Mouse (Mus musculus) lung, postnatal 10 days (tissue): ENCODE measurements around the gene Macc1.

Experiments used
- DNase-seq: peaks from one replicate; pipeline ENCODE4 v3.0.0; 2021

Gene Macc1

DNA sequence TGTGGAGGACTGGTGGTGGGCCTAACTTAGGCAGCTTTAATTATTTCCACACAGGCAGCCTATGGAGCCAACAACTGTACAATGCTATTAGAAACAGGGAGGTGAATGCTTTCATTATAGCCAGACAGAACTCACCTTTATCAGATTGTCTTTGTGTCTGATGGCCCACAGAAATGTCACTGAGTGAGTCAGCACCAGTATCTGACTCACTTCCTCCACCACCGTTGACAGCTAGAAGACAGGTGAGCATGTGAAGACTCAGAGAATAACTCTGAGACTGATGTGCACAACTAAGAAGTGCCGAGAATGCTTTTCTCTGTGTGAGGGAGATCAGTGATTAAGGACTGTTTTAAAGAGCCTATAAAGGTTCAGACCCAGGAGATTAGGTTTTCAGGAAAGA lies 73.9 kb downstream of the Macc1 start:
- no peak for DNase-seq

DNA sequence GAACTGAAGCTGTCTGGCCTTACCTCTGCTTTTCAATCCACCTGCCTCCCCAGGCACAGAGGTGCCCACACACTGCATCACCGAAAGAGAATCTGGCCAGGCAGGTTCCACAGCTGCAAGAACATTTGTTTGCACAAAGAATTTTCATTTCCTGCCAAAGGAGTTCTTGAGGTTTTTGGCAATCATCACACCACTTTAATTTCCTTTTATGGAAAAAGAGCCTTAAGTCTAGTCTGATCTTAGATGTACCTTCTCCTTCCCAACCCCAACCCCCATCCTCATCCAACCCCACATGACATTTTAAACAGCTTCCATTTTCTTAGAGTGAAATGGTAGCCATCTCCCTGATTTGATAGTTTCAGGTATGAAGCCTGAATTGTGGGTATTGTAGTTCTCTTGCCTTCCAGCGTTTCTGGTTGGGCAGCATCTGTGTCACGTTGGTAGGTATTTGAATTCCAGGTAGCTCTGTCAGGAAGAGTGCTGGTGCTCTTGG lies 76.2 kb downstream of the Macc1 start:
- peak; percentile 68 for DNase-seq

DNA sequence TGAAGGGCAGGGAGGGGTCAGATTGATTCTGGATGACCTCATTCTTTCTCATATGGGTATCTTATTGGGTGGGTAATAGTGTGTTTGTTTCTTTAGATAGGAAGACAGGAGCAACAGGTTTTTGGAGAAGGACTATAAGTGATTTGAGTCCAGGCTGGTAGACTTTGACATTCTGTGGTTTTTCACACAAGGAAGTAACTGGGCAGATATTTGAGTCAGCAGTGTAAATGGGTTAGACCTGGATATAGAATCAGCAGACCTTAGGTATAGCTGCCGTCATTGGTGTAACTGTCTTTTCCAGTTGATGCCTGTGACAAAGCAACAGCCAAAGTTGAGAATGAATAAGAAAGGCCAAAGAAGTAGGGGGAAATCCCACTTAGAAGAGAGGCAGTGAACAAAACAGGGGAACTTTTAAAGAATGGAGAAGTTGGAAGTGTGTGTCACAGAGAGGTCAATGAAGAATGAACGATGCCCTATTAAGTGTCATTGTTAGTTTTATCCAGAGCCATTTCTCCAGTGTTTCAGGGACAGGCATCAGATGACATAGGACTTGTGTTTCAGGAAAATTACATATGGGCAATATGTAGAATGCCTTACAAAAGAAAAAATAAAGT lies 84.1 kb downstream of the Macc1 start:
- no peak for DNase-seq

DNA sequence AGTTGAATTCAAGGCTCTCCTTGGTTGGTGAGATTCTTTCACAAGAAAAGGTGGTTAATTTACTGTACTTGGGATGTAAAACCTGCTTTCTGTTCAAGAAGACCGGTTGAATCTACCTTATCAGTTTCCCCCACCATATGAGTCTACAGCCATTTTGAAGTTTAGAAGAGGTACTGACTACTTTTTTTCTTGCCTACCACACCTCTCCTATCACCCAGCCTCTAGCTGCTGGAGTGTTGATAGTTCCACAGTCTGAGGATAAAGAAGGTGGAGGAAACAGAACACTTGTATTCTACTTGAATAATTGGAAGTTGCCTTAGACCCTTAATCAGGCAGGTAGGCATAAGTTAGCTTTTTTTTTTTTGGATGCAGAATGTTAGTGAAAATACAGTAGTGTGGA lies 88.2 kb downstream of the Macc1 start:
- no peak for DNase-seq

DNA sequence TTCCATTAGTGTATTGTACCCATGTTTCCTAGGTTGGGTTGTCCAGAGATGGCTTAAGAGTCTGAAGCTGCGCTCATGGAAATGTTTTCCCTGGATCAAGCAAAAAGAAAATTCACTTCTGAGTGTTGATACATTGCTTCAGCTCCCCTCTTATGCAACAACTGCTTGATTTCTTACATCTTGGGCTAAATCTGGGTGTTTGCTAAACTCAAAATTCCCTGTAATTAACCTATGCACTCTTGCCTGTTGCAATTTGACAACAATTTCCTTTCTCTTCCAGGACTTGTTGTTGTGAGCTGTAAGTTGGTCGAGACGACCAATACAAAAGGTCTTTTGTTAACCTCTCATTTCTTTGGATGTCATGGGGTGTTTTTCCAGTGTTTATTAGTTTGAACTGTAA lies 88.7 kb downstream of the Macc1 start:
- peak; percentile 1 for DNase-seq

DNA sequence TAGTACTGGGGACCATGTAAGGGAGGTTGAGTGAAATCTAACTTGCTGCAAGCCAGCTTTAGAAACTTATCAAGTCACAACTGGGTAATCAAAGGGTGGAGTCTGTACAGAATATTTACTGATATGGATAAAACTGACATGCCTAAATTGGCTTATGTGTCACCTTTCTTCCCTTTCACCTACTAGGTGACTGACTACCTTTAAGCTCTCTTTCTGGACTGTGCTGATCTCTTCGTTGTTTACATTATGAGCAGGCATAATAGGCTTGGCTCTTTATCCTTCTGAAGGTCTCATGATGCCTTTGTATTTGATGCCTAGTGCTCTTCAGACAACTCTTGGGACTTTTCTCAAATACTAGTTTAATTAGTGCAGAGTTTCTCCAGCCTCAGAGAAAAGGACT lies 90.7 kb downstream of the Macc1 start:
- no peak for DNase-seq

DNA sequence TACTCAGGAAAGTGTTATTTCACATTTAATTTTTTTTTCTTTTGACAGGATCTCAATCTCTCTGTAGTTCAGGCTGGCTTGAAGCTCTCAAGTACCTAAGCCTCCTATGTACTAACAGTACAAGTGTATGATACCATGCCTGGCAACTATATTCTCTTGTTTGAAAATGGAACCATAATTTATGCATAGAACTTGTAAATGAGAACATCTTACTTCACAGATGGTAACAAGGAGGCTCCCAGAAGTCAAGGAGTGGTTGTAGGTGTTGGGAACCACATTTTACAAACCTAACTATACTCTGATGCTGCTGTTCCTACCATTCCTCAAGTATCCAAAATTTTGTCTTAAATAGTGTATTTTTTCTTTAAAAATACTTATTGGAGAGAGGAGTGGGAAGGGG lies 96.5 kb downstream of the Macc1 start:
- DNase-seq: no peak

DNA sequence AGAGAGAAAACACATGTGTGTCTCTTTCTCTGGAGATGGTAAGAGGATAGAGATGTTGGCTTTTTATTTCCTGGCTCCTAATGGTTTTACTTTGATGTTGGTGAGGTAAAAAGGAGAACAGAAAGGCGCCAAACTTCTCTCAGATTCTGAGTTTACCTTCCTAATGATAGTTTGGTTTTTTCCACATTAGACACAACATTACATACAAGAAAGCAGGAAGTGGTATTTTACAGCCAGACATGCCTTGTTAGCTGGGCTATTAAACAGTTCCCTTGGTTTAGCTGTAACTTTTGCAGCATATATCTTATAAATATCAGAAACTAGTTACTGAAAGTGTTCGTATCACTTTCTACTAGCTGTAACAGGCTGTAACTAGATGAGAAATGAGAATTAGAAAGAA lies 96.9 kb downstream of the Macc1 start:
- DNase-seq: no peak

DNA sequence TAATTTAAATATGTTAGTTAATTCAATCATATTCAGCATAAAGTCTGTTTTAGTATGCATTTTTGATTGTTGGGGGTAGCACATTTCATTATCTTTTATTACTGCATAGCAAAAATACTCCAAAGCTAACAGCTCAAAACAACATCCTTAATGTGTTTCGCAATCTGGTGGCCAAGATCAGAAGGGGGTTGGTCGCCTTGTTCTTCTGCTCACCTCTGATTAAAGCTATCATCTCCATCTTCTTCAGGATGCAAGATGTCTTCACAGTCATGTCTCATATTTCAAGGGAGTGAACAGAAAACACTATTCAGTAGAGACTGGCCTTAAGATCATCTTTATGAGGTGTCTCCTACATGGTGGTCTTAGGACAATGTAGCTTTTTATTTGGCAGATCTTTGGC lies 97.9 kb downstream of the Macc1 start:
- DNase-seq: no peak

DNA sequence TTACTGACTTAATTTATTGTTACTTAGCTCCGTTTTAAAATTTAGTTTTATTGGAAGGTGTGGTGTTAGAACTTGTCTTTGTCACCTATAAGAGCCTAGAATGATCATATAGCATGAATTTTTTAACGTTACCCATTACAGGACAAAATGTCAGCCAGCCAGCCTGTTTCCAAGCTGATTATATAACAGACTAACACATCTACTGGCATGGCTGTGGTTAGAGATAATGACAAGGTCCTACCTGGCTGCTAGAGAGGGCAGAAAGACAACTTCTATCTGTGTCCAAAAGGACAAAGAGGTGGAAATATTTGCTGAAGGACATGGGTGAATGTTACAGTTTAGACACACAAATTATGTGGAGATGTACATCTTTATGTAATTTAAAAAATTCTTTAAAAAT lies 101.8 kb downstream of the Macc1 start:
- DNase-seq: no peak

DNA sequence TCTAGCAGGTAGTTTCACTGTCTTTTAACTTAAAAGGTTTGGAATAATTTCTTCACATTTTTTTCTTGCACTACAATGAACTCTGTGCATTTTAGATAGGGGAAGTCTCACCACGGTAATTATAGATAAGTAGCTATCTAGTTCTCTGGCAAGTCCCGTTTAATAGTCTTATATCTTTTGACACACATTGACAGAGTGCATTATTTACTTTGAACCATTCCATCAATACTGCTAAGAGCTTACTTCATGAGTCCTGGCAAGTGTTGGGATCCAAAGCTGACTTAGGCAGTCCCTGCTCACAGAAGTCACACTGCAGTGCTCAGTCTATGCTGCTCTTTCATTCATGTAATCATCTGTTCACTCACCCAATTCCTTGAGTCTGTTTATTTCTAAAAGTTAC lies 111.7 kb downstream of the Macc1 start:
- DNase-seq: no peak

DNA sequence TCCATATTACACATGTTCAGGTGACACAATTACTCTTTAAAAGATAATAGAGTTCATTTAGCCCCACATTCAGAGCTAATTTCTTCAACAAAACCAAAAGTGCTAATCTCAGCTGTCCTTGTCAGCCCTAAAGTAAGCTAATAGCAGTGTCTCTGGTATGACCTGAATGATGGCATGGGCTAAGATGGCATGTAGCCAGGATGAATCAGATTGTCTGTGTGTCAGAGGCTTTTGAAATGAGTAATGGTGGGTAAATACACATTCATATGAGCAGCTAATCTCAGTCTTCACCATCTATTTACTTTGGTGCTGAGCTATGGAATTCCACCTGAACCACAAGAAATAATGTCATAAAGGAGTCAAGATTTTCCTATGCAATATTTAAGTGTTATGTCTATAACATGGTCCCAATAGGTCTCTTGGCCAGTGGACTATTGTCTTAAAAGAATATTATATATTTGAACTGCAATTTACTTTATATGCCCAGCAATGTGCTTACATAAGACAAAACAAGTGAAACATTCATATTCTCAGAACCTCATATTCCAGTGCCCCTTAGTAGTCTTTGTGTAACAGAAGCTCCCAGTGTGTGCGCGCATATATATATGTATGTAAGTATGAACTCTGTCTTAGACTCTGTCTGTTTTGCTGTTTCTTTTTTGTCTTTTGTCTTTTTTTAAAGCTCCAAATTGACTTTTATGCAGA lies 112.3 kb downstream of the Macc1 start:
- no peak for DNase-seq

DNA sequence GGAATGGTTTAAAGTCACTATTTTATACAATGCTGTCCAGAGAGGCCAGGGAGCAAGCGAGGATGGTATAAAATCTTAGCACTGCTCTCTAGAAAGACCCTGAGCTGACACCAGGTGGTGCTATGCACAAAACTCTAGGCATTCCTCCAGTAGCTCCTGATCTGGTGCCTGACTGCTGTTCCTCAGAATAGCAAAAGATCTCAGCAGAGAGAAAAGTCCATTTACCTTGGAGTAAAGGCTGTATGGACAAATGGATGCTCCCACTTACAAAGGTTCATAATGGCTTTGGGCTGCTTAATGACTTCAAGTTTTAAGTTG lies 112.8 kb downstream of the Macc1 start:
- DNase-seq: peak; percentile 49

DNA sequence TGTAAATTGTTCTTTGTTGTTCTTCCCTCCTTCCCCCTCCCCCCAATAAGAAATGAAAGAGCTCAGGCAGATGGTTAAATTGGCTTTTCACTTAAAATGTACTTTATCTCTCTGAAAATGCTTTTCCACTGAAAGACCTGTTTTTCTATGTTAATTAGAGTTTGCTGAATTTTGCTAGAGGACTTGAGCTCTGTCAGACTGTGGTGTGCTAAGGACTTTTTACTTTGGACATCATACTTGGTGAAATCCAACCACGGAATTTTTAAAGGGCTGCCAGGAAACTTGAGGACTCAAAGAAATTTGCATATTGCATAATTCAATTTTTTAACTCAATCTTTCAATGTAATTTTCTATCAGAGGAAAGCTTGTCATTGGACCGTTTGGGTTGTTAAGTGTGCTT lies 126.7 kb downstream of the Macc1 start:
- DNase-seq: no peak

DNA sequence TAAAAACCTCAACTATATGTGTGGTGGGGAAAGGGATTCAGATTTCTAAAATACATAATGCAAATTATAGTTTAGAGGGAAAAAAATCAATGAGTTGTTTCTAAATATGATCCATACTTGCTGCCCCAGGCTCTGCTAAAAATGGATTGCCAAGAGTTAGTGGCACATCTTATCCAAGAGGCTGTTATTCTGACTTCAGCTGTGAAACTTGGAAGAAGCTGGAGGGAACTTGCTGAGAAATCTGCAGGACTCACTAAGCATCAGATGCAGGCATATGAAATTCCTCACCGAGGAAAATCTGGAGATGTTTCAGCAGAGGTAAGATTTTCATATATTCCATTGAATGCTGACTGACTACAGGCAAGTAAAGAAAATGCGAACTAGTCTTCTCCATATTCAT lies 136.0 kb downstream of the Macc1 start:
- DNase-seq: no peak

DNA sequence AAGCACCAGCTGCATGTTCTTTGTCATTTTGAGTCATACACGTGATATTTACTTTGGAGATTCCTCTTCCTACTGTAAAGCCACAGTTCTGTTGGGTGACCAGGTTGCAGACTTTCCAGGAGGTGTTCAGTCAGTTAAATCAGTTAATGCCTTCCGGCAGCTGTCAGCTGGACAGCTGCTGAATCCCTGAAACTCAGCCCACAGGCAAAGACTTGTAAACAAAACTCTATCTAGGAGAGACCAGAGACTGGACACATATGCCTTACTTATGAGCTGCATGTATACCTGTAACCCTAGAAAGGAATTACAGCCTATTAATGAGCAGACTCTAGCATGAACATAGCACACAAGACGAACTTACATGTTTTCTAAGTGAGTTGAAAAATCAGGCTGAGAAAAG lies 137.2 kb downstream of the Macc1 start:
- DNase-seq: no peak

DNA sequence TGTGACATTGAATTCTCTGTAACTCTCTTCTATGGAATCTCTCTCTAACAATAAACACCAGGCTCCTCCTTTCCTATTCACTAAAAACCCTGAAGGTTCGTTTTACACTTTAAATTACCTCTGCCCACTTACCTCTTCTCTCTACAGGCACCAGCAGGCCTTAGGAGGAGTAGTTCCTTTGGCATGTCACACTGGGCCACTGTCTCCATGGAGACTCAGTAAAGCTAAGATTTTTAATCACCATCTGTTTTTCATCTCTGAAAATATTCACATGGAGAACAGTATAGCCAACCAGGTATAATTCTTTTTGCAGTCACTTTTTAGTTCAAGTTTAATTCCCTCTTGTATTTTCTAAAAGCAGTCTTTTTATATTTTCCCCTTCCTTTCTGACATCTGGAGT lies 140.0 kb downstream of the Macc1 start:
- DNase-seq: no peak

DNA sequence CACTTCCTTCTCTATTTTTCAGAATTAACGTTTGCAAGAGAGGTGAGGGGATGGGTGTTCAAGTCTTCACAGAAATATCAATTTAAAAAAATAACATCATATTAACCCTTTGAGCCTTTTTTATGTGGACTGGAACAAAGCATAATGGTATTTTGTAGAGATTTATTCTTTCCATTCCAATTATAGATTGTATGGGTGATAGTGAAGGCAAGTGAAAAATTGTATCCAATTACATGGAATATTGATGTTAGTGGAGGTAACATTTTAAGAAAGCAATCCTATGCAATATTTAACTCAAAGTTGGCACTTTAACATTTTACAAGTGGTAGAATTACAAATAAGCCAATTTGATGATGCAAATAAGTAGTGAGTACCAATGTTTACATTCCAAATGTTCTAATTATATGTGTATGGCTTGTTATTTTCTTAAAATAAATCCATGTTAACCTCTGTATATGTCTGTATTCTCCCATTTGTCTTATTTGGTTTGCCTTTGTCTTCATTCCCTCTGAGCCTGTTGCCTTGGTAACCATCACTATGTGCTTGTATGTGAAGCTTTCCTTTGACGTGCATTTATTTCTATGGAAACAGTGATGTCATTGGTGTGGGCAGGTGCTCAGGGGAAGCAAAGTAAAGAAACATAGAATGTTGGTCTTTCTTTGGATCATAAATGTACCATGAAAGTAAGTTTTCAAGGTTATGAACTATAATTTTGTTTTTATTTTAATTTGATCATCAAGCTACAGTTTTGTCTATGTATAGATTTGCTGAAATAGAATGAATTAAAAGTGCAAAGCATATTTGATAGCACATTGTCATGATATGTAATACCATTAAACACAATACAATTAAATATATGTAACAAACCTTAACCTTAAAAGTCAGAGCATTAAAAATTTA lies 150.2 kb downstream of the Macc1 start:
- DNase-seq: no peak

DNA sequence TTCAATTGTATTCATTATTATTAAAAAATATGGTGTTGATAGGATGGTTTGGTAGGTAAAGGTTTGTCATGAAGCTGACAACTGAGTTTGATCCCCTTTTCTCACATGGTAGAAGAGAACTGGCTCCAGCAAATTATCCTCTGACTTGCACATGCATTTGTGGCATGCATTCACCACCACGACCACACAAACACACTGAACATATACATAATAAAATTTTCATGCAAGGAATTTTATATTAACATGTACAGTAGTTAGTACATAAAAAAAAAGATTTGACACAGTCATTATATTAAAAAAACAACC lies 150.8 kb downstream of the Macc1 start:
- no peak for DNase-seq

DNA sequence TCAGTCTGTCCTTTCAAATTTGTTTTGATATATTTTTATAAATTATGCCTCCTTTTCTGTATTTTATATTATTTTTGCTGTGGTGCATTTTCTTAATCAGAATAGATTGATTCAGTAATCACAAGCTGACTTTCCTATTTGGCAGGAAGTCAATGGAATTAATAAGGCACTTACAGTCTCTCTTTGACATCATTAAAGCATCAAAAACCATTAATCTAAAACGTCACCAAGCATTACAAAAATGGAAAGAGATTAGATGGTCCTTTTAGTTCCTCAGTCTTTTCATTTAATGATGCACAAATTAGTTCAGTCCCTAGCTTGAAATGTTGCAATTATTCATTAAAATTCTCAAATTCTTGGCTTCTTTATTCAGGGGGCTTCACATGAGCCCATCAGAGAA lies 153.6 kb downstream of the Macc1 start:
- no peak for DNase-seq

DNA sequence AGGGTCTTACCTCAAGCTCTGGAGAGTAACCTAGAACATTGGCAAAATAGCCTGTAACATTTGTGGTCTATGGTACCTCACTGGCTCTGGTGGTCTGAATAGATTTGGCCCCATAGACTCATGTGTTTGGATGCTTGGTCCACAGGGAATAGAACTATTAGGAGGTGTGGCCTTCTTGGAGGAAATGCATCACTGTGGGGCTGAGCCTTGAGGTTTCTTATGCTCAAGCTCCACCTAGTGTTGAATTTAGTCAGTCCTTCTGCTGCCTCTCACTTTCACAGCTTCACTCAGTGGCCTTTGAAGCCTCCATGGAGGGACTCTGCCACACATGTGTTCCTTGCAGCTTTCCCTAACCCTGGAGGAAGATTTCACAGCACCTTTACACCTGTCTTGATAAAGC lies 156.2 kb downstream of the Macc1 start:
- DNase-seq: peak; percentile 7

DNA sequence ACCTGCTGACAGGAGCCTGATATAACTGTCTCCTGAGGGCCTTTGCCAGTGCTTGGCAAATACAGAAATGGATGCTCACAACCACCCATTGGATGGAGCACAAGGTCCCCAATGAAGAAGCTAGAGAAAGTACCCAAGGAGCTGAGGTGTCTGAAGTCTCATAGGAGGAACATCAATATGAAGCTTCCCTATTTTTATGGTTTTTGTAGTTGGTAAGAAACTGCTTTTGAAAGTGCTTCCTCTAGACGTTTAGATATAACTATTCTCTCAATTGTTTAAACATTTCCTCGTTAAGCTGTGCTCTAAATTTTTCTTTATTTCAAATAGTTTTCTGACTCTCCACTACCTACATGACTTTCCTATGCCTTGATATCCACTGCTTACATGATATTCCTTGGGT lies 169.2 kb downstream of the Macc1 start:
- DNase-seq: no peak

DNA sequence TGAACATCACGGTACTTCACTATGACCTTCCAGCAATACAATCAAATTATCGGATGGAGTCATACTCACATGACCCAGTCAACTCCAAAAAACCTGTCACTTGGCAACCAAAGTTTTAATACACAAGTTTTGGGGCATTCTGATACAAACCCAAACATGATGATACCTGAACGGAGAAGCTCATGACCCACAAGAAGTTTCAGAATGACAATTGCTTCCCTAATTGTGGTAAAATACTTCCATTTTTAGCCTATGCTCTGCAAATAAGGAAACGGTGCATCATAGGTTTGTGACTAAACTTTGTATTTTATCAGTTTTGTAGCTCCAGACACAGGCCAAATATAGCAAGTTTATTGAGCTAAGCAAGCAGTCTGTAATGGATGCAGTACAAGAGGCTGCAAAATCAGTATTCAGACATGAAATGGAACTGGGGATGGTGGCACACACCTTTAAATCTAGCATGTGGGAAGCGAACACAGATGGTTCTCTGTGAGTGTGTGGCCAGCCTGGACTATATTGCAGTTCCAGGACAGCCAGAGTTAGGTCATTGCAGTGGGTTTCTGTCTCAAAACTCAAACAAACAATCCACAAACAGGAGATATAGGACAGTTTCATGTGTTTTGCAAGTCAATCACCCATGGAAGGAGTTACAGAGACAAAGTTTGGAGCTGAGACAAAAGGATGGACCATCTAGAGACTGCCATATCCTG lies 170.0 kb downstream of the Macc1 start:
- DNase-seq: no peak

DNA sequence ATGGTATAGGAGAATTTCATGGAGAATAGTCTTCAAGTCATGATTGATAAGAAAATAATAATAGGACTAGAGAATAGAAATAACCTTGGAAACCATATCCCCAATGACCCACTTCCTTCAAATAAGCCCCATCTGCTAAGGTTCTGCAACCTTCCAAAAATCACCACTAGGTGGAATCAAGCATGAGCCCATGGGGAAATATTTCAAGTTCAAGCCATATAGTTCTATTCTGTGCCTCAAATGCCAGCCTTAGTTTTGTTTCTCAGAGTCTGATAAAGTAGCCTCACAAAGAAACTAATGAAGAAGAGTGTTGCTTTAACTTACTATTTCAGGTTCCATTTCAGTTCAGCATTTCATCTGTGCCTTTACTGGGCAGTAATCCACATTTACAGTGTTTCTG lies 197.1 kb downstream of the Macc1 start:
- no peak for DNase-seq
